Mouse (Mus musculus) forebrain, embryonic 11.5 days (tissue): ENCODE results near the gene Fam102a. TPM values are rescaled to one million over a fixed set of nuclear protein-coding genes. Genes with fewer than 3 reads are reported as not detected.

ENCODE experiments used
- ATAC-seq: fragments of 200-750 bp; cut with Nextera tagmentation; replicated peaks from 2 replicates; pipeline ENCODE4 v1.8.0; 2017; ENCODE audit warnings: moderate TSS enrichment; ENCODE audit not compliant: low FRiP score
- DNase-seq: peaks from one replicate; pipeline ENCODE4 v3.0.0-alpha.2; 2017; ENCODE audit warnings: low spot score
- H3K27ac ChIP-seq: fragments of 300-500 bp; sonication (generic); 2 replicates; pipeline ENCODE4 v1.5.1; 2014; ENCODE audit warnings: low read depth, low read length
- H3K27me3 ChIP-seq: fragments of 300-500 bp; sonication (generic); 2 replicates; pipeline ENCODE4 v1.6.1; 2014; ENCODE audit warnings: mild to moderate bottlenecking, low read length, mixed read lengths; ENCODE audit not compliant: control insufficient read depth, insufficient read depth
- H3K36me3 ChIP-seq: fragments of 300-500 bp; sonication (generic); 2 replicates; pipeline ENCODE4 v1.6.1; 2014; ENCODE audit warnings: mild to moderate bottlenecking, low read length, moderate library complexity, mixed read lengths; ENCODE audit not compliant: control insufficient read depth, insufficient read depth
- H3K4me1 ChIP-seq: fragments of 300-500 bp; sonication (generic); replicated peaks from 2 replicates; pipeline ENCODE4 v1.6.1; 2014; ENCODE audit warnings: low read length, mixed read lengths; ENCODE audit not compliant: control insufficient read depth, insufficient read depth
- H3K4me2 ChIP-seq: fragments of 300-500 bp; sonication (generic); 2 replicates; pipeline ENCODE4 v1.6.1; 2014; ENCODE audit warnings: low read depth, mild to moderate bottlenecking, low read length, moderate library complexity, mixed read lengths; ENCODE audit not compliant: severe bottlenecking
- H3K4me3 ChIP-seq: fragments of 300-500 bp; sonication (generic); 2 replicates; pipeline ENCODE4 v1.5.1; 2014; ENCODE audit warnings: low read depth, low read length
- H3K9ac ChIP-seq: fragments of 300-500 bp; sonication (generic); 2 replicates; pipeline ENCODE4 v1.6.1; 2014; ENCODE audit warnings: low read length
- H3K9me3 ChIP-seq: fragments of 300-500 bp; sonication (generic); 2 replicates; pipeline ENCODE4 v1.6.1; 2016; ENCODE audit warnings: low read length, mixed read lengths; ENCODE audit not compliant: control insufficient read depth
- WGBS: fragments of 180-500 bp; shearing (Covaris S2); extraction: QIAGEN DNeasy Blood & Tissue Kit; methylation state at CpG from one replicate; pipeline ENCODE4 v1.1.7; 2014; 5-methylcytosine and 5-hydroxymethylcytosine counted together
- polyA plus RNA-seq: library from polyadenylated mRNA; unstranded; fragments of >200 nt; fragmentation: Nextera tagmentation; extraction: Ambion mirVana; gene quantifications from 2 replicates; pipeline ENCODE4 v1.2.1, GENCODE M21; 2014

Gene Fam102a
- polyA plus RNA-seq, 1 experiment from 2014 or later = 10.6 TPM

- DNase-seq (no peak), ATAC-seq (no peak)
- H3K27me3 ChIP-seq = no peaks in the 10 kb centered on the region
- H3K36me3 ChIP-seq = no peaks in the 10 kb centered on the region
- H3K27ac ChIP-seq = no peak overlapping the region
- 90% methylated on average over 3 of the region's 3 CpGs for WGBS
- H3K9me3 ChIP-seq = no peaks in the 10 kb centered on the region
- H3K4me1 ChIP-seq = peaks cover 6% of the 10 kb centered on the region; the same call in 1 of the 2 replicates
- no peak overlapping the region for H3K4me2 ChIP-seq
- H3K4me3 ChIP-seq = no peak overlapping the region
- H3K9ac ChIP-seq = no peak overlapping the region
These were observed 7.9 kb downstream of the Fam102a start for GRCm38 (mm10) chr2:32543031-32543449.

- Histone ChIP-seq H3K36me3 (no peaks in the 10 kb centered on the region), H3K27me3 (no peaks in the 10 kb centered on the region), H3K4me2 (no peak overlapping the region), H3K9me3 (no peaks in the 10 kb centered on the region), H3K9ac (no peak overlapping the region), H3K4me3 (no peak overlapping the region), H3K27ac (no peak overlapping the region), H3K4me1 (no peaks in the 10 kb centered on the region)
- DNase-seq (no peak), ATAC-seq (no peak)
- WGBS = 86% methylated on average over 1 of the region's 1 CpGs
These were observed 11.8 kb downstream of the Fam102a start for GRCm38 (mm10) chr2:32546951-32547350.

- Histone ChIP-seq H3K27ac (no peak overlapping the region), H3K36me3 (no peaks in the 10 kb centered on the region)
- ATAC-seq = no peak
These were observed 12.2 kb downstream of the Fam102a start for GRCm38 (mm10) chr2:32547380-32547779.

GRCm38 (mm10) chr2:32547964-32548739 lies 13.0 kb downstream of the Fam102a start:
- ATAC-seq = no peak
- H3K27ac ChIP-seq = no peak overlapping the region
- H3K4me1 ChIP-seq = no peaks in the 10 kb centered on the region
- no peaks in the 10 kb centered on the region for H3K27me3 ChIP-seq
- WGBS = 90% methylated on average over 7 of the region's 7 CpGs
- H3K9me3 ChIP-seq = no peaks in the 10 kb centered on the region
- no peak overlapping the region for H3K4me3 ChIP-seq
- H3K4me2 ChIP-seq = no peak overlapping the region
- H3K9ac ChIP-seq = no peak overlapping the region
- DNase-seq = no peak
- no peaks in the 10 kb centered on the region for H3K36me3 ChIP-seq

More at GRCm38 (mm10) chr2:32547380-32547779, 12.2 kb downstream of the Fam102a start:
- Histone ChIP-seq H3K9ac (no peak overlapping the region), H3K4me1 (no peaks in the 10 kb centered on the region), H3K27me3 (no peaks in the 10 kb centered on the region), H3K4me3 (no peak overlapping the region), H3K4me2 (no peak overlapping the region), H3K9me3 (no peaks in the 10 kb centered on the region)
- no peak for DNase-seq
- WGBS = 93% methylated on average over 5 of the region's 5 CpGs

GRCm38 (mm10) chr2:32549171-32549570 lies 14.0 kb downstream of the Fam102a start:
- Histone ChIP-seq H3K27me3 (no peaks in the 10 kb centered on the region), H3K9me3 (no peaks in the 10 kb centered on the region), H3K4me1 (no peaks in the 10 kb centered on the region), H3K27ac (no peak overlapping the region), H3K4me3 (no peak overlapping the region), H3K36me3 (no peaks in the 10 kb centered on the region), H3K9ac (no peak overlapping the region), H3K4me2 (no peak overlapping the region)
- ATAC-seq (no peak), DNase-seq (no peak)
- 89% methylated on average over 9 of the region's 9 CpGs for WGBS

GRCm38 (mm10) chr2:32549764-32550163 lies 14.6 kb downstream of the Fam102a start:
- Histone ChIP-seq H3K4me1 (no peaks in the 10 kb centered on the region), H3K9ac (no peak overlapping the region), H3K27me3 (no peaks in the 10 kb centered on the region), H3K9me3 (no peaks in the 10 kb centered on the region), H3K36me3 (no peaks in the 10 kb centered on the region), H3K4me3 (no peak overlapping the region), H3K27ac (no peak overlapping the region), H3K4me2 (no peak overlapping the region)
- ATAC-seq (no peak), DNase-seq (no peak)
- 79% methylated on average over 6 of the region's 6 CpGs for WGBS

GRCm38 (mm10) chr2:32551236-32551635 lies 16.1 kb downstream of the Fam102a start:
- no peak overlapping the region for H3K4me3 ChIP-seq
- no peaks in the 10 kb centered on the region for H3K27me3 ChIP-seq
- no peak overlapping the region for H3K27ac ChIP-seq
- no peaks in the 10 kb centered on the region for H3K9me3 ChIP-seq
- whole genome bisulfite sequencing = 89% methylated on average over 5 of the region's 5 CpGs
- no peak overlapping the region for H3K4me2 ChIP-seq
- DNase-seq (no peak), ATAC-seq (no peak)
- no peaks in the 10 kb centered on the region for H3K4me1 ChIP-seq
- H3K36me3 ChIP-seq = no peaks in the 10 kb centered on the region
- H3K9ac ChIP-seq = no peak overlapping the region

- no peak overlapping the region for H3K4me3 ChIP-seq
- DNase-seq = no peak
- no peak overlapping the region for H3K4me2 ChIP-seq
- ATAC-seq = no peak
- H3K27me3 ChIP-seq = no peaks in the 10 kb centered on the region
- 88% methylated on average over 7 of the region's 7 CpGs for WGBS
- H3K36me3 ChIP-seq = no peaks in the 10 kb centered on the region
- H3K27ac ChIP-seq = no peak overlapping the region
- no peaks in the 10 kb centered on the region for H3K4me1 ChIP-seq
- no peaks in the 10 kb centered on the region for H3K9me3 ChIP-seq
- no peak overlapping the region for H3K9ac ChIP-seq
These were observed 18.5 kb downstream of the Fam102a start for GRCm38 (mm10) chr2:32553592-32554148.

GRCm38 (mm10) chr2:32555484-32555883 lies 20.4 kb downstream of the Fam102a start:
- H3K27me3 ChIP-seq = no peaks in the 10 kb centered on the region
- peaks cover 15% of the 10 kb centered on the region for H3K4me1 ChIP-seq
- DNase-seq (no peak), ATAC-seq (no peak)
- no peak overlapping the region for H3K4me2 ChIP-seq
- H3K4me3 ChIP-seq = no peak overlapping the region
- WGBS = 40% methylated on average over 4 of the region's 4 CpGs
- H3K9ac ChIP-seq = no peak overlapping the region
- H3K36me3 ChIP-seq = no peaks in the 10 kb centered on the region
- H3K9me3 ChIP-seq = no peaks in the 10 kb centered on the region
- H3K27ac ChIP-seq = no peak overlapping the region
